Mouse (Mus musculus) ES-E14 (cell line): ENCODE data around the gene Cnih2.

ENCODE experiments used
- CHD2 ChIP-seq: IDR thresholded peaks from 2 replicates; pipeline ENCODE4 v1.6.1; 2014; ENCODE audit warnings: mild to moderate bottlenecking, low read depth, low read length, inconsistent platforms
- HCFC1 ChIP-seq: IDR thresholded peaks from 2 replicates; pipeline ENCODE4 v1.6.1; 2012; ENCODE audit warnings: low read length, inconsistent platforms, borderline replicate concordance; ENCODE audit not compliant: insufficient read depth
- ZC3H11A ChIP-seq: IDR thresholded peaks from 2 replicates; pipeline ENCODE4 v1.6.1; 2012; ENCODE audit warnings: low read depth, mild to moderate bottlenecking, inconsistent platforms, low read length, borderline replicate concordance
- ZNF384 ChIP-seq: IDR thresholded peaks from 2 replicates; pipeline ENCODE4 v1.6.1; 2012; ENCODE audit warnings: low read depth, low read length, inconsistent platforms

- TF ChIP-seq CHD2 = no peak
- no peak for TF ChIP-seq ZC3H11A
- no peak for TF ChIP-seq HCFC1
- TF ChIP-seq ZNF384 = no peak
These were observed 13.5 kb downstream of the Cnih2 start for GRCm38 (mm10) chr19:5084834-5085144.
